Mouse (Mus musculus): ENCODE results near the gene BC030500. TPM values are rescaled to one million over a fixed set of nuclear protein-coding genes. Genes with fewer than 3 reads are reported as not detected.

BC030500 gene
- total RNA-seq (2021), result 10 to 100 TPM; 18.6 to 18.7 TPM
- long read RNA-seq, experiment 1, partial matches to known transcripts, result 4 of 21 reads
- long read RNA-seq, experiment 1, other reads (novel, unspliced or antisense), result 17 of 21 reads
- long read RNA-seq, experiment 2, partial matches to known transcripts, result 0 of 25 reads
- long read RNA-seq, experiment 2, other reads (novel, unspliced or antisense), result 25 of 25 reads

DNA sequence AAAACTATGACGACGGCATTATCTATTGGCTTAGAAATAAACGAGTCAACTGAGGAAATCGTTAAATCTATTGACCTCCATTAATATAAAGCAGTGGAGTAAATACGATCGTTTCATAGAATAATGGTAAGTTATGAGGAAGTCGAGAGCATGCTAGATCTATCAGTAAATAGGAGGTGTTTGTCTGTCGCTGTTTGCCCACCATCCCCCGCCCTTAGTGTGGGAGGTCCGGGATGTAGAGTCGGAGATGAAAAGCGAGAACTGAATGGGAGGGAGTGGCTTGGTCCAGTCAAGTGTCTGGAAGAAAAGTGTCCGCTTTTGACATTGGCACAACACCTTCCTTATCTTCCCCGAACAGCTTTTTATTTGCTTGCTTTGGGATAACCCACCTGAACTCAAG is at the start of gene BC030500:
BC030500 (plus strand) TSS at position 79 of the 400 bp plus-strand sequence.
- Histone ChIP-seq H3K4me3 (peak within 1 kb of the TSS; percentile 75), H3K27ac (peak within 1 kb of the TSS; percentile 84)
- no peak for TF ChIP-seq CTCF (conservative IDR thresholded peaks at IDR 0.05)
- DNase-seq (ENCODE audit: low spot score in 2 of 2), result no peak

DNA sequence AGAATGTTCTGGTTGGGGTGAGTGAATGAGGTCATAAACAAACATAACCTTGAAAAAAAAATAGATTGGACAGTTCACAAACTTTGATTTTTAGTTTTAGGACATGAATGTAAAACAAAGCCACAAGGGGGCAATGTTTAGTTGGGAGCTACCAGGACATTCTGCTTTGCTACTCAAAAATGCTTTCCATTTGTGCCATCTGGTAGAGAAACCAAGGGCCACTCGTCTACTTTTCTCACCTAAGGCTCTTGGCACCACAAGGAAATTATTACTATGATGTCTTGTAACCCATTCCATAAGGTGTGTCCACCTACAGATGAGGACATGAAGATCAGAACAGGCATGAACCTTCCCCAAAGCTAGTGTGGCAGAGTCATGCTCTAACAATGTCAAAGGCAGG is 25.1 kb upstream of the BC030500 start:
- Histone ChIP-seq H3K4me3 (no peak overlapping the region), H3K27ac (no peak overlapping the region)
- DNase-seq (ENCODE audit: low spot score in 2 of 2), result peak; percentile 16 to 24
- peak; percentile 75 for TF ChIP-seq CTCF (conservative IDR thresholded peaks at IDR 0.05)

DNA sequence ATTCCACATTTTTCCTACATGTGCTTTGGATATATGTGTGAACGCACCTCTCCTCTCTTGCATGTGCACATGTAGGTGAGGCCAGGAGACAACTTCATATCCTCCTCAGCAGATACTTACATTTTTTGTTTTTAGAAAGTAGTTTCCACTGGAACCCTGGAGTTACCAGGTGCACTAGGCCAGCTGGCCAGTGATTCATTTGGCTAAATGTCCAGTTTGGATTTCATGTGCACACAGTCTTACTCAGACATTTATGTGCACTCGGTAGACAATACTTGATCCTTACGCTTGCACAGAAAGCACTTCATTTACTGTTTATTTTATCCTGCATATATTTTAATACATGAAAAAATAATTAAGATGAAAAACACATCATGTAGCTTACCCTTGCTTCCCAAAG is 21.0 kb upstream of the BC030500 start:
- DNase-seq (ENCODE audit: low spot score in 2 of 2), result no peak
- H3K27ac ChIP-seq, result no peak overlapping the region
- no peak overlapping the region for H3K4me3 ChIP-seq
- no peak for TF ChIP-seq CTCF (conservative IDR thresholded peaks at IDR 0.05)

DNA sequence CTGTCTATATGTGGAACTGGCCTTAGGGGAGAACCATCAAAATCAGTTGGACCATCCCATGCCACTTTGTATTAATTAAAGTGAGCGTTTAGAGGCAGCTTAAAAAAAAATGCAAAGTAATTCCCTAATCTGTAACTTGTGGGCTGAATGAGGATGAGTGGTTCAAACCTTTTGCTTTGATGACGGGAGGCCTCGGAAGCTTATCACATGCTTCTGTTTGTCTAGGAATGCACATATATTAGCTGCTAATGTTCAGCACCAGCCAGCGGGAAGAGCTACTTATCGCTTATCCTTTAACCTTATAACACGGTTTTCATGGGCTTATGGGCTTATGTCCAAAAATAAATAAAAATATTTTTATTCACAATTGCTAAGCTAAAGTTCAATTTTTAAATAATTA is 15.6 kb upstream of the BC030500 start:
- H3K4me3 ChIP-seq, result no peak overlapping the region
- no peak overlapping the region for H3K27ac ChIP-seq
- no peak for TF ChIP-seq CTCF (conservative IDR thresholded peaks at IDR 0.05)
- DNase-seq (ENCODE audit: low spot score in 2 of 2), result no peak

DNA sequence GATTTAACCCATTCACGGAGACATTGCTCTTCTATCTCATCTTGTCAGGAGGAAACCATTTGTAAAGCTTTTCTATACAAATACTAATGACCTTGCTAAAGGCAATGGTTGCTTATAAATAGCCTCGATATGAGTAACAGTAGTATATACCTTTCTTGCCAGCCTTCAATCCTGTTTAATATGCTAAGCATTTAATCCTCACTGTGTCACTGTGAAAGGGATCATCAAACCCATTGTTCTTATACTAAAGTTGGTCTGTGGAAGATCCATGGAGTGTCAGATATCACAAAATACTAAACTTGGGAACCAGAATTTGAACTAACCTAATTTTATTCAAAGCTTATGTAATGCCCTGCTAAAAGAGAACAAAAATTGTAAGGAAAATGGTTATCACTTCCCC is 7.1 kb upstream of the BC030500 start:
- no peak overlapping the region for H3K4me3 ChIP-seq
- no peak for TF ChIP-seq CTCF (conservative IDR thresholded peaks at IDR 0.05)
- no peak overlapping the region for H3K27ac ChIP-seq
- no peak for DNase-seq (ENCODE audit: low spot score in 2 of 2)

DNA sequence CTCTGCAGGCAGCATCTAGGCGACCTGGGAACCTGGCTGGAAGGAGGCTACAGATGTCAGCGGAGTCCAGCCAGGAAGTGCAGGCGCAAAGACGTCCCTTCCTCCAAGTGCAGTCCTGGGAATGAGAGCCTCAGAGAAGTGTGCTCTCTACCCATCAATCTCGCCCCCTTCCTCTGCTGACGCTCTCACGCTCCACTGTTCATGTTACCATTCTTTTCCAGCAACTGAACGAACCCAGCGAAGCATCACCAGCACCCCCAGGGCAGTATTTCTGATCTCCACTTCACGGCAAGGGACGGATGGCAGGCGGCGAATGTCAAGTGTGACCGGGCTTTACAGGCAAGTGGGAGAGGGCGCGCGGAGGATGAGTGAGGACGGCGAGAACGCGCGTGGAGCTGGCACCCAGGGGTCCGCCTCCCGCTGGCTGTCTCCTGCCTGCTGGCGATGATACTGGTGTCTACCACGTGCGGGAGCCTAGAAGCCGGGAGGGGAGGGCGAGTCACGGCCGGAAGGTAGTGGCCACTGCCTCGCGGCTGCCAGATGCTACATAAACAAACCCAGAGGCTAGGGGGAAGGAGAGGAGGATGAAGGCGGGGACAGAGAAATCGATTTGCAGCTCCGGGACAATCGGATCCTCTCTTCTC is 763 bp downstream of the BC030500 start, which contains the start of gene Galntl6:
Galntl6 (minus strand) TSS at position 445 of the 644 bp plus-strand sequence.
- peak; percentile 20 to 48 for DNase-seq (ENCODE audit: low spot score in 2 of 2)
- Histone ChIP-seq H3K27ac (peak within 1 kb of the TSS; percentile 84), H3K4me3 (peak within 1 kb of the TSS; percentile 75)
- no peak for TF ChIP-seq CTCF (conservative IDR thresholded peaks at IDR 0.05)

DNA sequence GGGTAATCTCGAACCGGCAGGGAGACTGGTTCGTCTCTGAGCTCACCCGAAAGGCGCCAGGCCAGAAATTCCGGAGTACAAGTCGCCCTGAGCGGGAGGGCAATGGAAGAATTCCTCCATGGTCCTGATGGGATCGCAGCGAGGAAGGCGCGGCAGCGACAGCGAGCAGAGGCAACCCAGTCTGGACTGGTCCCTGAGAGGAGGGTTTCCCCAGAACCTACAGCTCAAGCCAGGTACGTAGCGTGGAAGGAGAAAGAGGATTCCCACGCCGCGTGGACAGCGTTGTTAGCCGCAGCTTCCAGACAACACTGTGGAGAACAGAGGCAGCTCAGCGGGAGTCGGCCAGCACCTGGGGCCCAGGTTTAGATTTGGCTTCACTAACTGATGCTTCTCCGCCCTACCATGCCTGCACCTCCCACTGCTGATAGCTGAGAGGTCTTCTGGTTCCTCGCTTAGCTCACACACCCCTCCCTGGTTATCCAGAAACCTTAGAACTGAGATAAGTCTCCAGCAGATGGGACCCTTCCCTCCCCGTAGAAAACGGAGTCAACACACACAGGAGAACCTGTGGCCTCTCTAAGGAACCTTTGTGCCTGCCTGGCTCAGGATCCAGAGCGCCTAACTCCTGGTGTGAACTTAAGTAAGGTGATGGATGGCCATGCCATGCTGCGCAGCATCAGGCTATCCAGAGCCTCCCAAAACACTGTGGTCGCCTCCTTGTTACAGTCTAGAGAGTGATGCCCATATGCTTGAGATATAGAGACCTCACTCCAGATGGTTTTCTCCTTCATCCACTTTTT is 1.5 kb downstream of the BC030500 start:
- TF ChIP-seq CTCF (conservative IDR thresholded peaks at IDR 0.05), result no peak
- DNase-seq (ENCODE audit: low spot score in 2 of 2), result peak in 1 of 2 experiments; percentile 12
- H3K27ac ChIP-seq, result peak overlapping the region; percentile 84
- peak overlapping the region; percentile 75 for H3K4me3 ChIP-seq

DNA sequence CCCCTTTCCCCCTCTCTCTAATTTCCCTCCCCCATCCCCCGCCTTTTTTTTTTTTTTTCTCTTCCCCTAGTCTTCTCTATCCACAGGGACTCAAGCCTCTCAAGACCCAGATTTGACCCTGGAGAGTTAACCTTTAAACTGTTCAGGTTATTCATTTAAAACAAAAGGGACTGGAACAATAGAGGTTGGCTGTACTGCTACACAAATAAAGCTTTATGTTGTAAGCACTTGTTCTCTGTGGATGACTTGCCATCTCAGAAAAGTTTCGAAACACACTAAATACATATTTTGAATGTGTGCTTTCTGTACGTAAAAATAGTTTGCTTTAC is 2.0 kb downstream of the BC030500 start:
- Histone ChIP-seq H3K4me3 (peak overlapping the region; percentile 75), H3K27ac (peak overlapping the region; percentile 84; the same call in 1 of the 2 replicates)
- no peak for DNase-seq (ENCODE audit: low spot score in 2 of 2)
- no peak for TF ChIP-seq CTCF (conservative IDR thresholded peaks at IDR 0.05)

DNA sequence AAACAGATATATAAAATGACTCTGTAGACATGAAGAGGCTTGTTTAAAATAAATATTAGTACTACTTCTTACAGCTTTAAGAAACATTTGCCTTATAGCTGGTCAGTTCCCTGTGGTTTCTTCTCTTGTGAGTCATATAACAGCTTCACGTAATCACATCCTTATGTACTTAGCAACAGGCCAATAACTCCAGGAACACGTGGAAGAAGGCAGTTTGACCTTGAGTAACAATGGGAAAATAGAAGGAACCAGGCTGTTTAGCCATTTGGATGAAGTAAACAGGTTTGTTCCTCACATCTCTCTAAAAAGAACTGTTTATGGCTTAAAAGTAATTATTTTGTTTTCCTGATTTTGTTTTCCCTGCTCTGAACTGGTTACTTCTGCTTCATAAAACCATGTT is 3.6 kb downstream of the BC030500 start:
- H3K4me3 ChIP-seq, result no peak overlapping the region
- no peak for DNase-seq (ENCODE audit: low spot score in 2 of 2)
- no peak overlapping the region for H3K27ac ChIP-seq
- TF ChIP-seq CTCF (conservative IDR thresholded peaks at IDR 0.05), result no peak

DNA sequence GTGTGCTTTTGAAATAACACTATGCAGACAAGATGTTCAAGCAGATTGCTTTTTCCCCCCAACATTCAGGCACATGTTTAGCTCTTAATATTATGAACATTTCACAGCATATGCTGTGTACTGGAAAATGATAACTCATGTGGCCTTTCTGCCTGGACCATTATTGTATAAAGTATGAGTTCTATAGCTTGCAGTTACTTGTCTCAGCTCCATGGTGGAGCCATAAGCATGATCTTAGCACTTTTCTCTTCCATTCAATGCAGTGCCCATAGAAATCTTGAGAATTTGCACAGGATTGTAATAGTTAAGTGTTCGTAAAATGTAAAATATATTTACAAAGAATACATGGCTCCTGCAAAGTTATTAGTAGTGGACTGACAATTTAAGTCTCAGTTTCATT is 19.5 kb downstream of the BC030500 start:
- Histone ChIP-seq H3K4me3 (no peak overlapping the region), H3K27ac (peak overlapping the region; percentile 12; the same call in 1 of the 2 replicates)
- peak in 1 of 2 experiments; percentile 37 for DNase-seq (ENCODE audit: low spot score in 2 of 2)
- peak; percentile 62 for TF ChIP-seq CTCF (conservative IDR thresholded peaks at IDR 0.05)

DNA sequence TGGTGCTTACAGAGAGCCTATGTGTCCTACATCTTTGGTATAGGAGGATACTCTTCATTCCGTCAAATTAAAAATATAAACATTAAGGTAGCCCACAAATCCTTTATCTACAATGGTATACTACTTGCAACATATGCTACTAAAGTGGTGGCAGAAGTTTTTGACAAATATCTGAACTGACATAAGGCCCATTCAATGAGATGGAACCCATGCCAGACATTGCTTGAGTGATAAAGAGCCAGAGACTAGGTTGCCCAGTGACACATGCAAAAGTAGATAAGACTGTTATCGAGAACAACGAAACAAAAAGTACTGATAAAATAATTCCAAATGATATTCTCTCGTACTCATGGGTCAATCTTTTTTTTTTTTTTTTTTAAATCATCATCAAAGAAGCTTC is 32.2 kb downstream of the BC030500 start:
- DNase-seq (ENCODE audit: low spot score in 2 of 2), result no peak
- TF ChIP-seq CTCF (conservative IDR thresholded peaks at IDR 0.05), result no peak

DNA sequence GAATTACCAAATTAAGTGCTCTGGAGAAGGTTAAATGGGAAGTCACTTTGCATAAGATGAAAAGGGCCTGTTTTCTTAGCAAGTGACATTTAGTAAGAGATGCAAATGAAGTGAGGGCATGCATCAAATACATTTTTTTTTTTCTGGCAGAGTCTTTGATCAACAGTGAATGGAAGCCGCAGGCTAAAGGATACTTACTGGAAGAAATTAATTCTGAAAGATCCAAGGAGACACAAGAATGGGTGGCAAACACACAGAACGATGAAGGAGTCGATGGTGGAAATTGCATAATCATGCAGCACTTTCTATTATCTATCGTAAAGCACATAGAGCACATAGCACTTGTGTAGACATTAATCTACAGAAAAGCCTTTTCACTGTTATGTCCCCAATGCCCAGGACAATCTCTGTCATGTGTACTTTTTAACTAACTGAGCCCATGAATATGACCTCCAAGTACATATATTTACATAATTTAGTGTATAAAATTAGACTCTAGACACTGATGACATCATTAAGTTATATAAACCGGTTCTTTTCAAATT is 45.7 kb downstream of the BC030500 start:
- DNase-seq (ENCODE audit: low spot score in 2 of 2), result no peak
- Histone ChIP-seq H3K4me3 (no peak overlapping the region), H3K27ac (no peak overlapping the region)
- TF ChIP-seq CTCF (conservative IDR thresholded peaks at IDR 0.05), result no peak

More for the DNA sequence above, 32.2 kb downstream of the BC030500 start:
- Histone ChIP-seq H3K4me3 (no peak overlapping the region), H3K27ac (no peak overlapping the region)

Other genes with a start within 250 kb of the BC030500 start
- 10 to 100 TPM; 46.5 to 48.5 TPM for gene Galntl6, start 885 bp downstream of the BC030500 start, total RNA-seq (2021)

Measured in layer of hippocampus, adult 2 months (tissue).